Mouse (Mus musculus) cortical plate, adult 2 months (tissue): ENCODE results near the gene Phf12. TPM values are rescaled to one million over a fixed set of nuclear protein-coding genes. Genes with fewer than 3 reads are reported as not detected.

Experiments
- H3K27ac ChIP-seq: fragments of 200-500 bp; 2 replicates; pipeline ENCODE4 v1.5.1; 2012; ENCODE audit warnings: low read length, control low read depth, inconsistent platforms; ENCODE audit not compliant: insufficient read depth
- H3K4me1 ChIP-seq: fragments of 200-500 bp; 2 replicates; pipeline ENCODE4 v1.6.1; 2011; ENCODE audit warnings: low read length; ENCODE audit not compliant: control insufficient read depth, insufficient read depth
- H3K4me3 ChIP-seq: fragments of 200-500 bp; 2 replicates; pipeline ENCODE4 v1.5.1; 2011; ENCODE audit warnings: mild to moderate bottlenecking, low read length, control low read depth; ENCODE audit not compliant: insufficient read depth
- CTCF ChIP-seq: fragments of 200-500 bp; IDR thresholded peaks from 2 replicates; pipeline ENCODE4 v1.5.1; 2011; ENCODE audit warnings: mild to moderate bottlenecking, control low read depth, low read length; ENCODE audit not compliant: insufficient read depth; ENCODE audit errors: extremely low read depth
- POLR2A ChIP-seq: fragments of 200-500 bp; IDR thresholded peaks from 2 replicates; pipeline ENCODE4 v1.6.1; 2011; ENCODE audit warnings: mild to moderate bottlenecking, low read length, control low read depth; ENCODE audit not compliant: insufficient read depth; ENCODE audit errors: extremely low read depth
- polyA plus RNA-seq: library from polyadenylated mRNA; depleted of rRNA; stranded (reverse); fragments of >200 nt; gene quantifications from 2 replicates; pipeline ENCODE4 v1.2.3, GENCODE M21; 2012

The Phf12 gene
- polyA plus RNA-seq, 1 experiment, result 37.7 TPM

DNA sequence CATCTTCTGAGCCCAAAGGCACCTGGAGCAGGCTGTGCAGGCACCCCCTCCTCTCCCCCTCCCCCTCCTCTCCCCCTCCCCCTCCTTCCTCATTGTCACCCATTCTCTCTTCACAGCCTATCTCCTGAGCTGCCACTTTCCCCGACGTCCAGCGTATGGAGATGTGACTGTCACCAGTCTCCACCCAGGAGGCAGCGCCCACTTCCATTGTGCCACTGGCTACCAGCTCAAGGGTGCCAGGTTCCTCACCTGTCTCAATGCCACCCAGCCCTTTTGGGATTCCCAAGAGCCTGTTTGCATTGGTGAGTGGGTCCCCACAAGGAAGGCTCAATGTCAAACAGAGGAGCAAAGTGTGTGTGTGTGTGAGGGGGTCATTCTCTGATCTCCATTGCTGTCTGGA, 13.8 kb upstream of the Phf12 start:
- H3K27ac ChIP-seq, result no peak overlapping the region
- no peak for TF ChIP-seq POLR2A
- H3K4me1 ChIP-seq, result peaks cover 10% of the 10 kb centered on the region
- no peak overlapping the region for H3K4me3 ChIP-seq

DNA sequence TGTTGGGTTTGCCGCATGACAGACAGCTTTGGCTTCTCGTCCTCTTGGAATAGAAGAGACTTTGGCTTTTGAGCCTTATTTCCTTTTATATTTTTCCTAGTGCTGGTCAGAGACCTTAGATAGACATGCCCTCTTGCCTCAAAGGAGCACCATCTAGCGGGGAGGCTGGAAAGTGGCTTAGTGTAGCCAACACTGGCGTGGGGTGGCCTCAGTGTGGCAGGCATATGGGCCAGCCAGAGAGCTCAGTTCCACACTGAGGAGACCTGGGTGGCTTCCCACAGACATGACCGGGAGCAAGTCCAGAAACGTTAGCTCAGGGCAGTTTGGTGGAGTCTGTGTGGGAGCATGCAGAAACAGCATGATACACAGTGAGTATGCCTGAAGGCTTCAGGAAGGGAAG, 11.8 kb upstream of the Phf12 start:
- no peak overlapping the region for H3K4me3 ChIP-seq
- TF ChIP-seq CTCF (0 out of 2 replicates have a peak, but pooled peaks have one; percentile 12), POLR2A (no peak)
- peaks cover 4% of the 10 kb centered on the region; the same call in 1 of the 2 replicates for H3K4me1 ChIP-seq
- no peak overlapping the region for H3K27ac ChIP-seq

GRCm38 (mm10) chr11:77973520-77973919, 9.0 kb upstream of the Phf12 start:
- no peak overlapping the region for H3K4me3 ChIP-seq
- no peak overlapping the region for H3K27ac ChIP-seq
- TF ChIP-seq CTCF (no peak), POLR2A (no peak)
- no peaks in the 10 kb centered on the region for H3K4me1 ChIP-seq

DNA sequence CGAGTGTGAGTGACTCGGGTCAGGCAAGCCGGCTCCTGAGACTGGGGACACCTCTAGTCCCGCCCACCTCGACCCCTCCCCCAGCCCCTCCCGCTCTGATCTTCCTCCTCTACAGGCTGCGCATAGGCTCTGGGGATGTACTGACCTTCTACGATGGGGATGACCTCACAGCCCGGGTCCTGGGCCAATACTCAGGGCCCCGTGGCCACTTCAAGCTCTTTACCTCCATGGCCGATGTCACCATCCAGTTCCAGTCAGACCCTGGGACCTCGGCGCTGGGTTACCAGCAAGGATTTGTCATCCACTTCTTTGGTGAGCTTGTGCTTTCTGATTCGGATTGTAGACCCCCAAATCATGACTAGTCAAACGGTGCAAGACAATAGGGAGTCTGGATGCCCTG, 8.2 kb upstream of the Phf12 start:
- TF ChIP-seq POLR2A (no peak), CTCF (no peak)
- H3K4me3 ChIP-seq, result no peak overlapping the region
- no peak overlapping the region for H3K27ac ChIP-seq
- no peaks in the 10 kb centered on the region for H3K4me1 ChIP-seq

DNA sequence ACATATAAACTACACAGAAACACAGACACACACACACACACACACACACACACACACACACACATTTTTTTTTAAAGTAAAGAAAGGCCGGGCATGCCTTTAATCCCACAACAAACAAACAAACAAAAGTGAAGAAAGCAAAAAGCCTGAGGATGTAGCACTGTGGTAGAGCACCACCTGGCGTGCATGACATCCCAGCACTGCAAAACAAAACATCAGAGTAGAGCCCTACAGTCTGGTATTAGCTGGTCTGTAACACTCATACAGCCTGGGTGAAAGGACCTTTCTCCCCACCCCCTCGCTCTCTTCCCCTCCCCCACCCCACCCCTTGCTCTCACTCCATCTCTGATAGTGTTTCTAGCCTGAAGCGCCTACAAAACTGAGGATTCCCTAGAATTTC, 6.7 kb upstream of the Phf12 start:
- no peak overlapping the region for H3K27ac ChIP-seq
- no peak overlapping the region for H3K4me3 ChIP-seq
- no peak for TF ChIP-seq CTCF
- no peak for TF ChIP-seq POLR2A
- H3K4me1 ChIP-seq, result no peaks in the 10 kb centered on the region

- Histone ChIP-seq H3K4me3 (no peak overlapping the region), H3K27ac (no peak overlapping the region)
- TF ChIP-seq CTCF (no peak), POLR2A (no peak)
Observed at GRCm38 (mm10) chr11:77978161-77978560, 4.4 kb upstream of the Phf12 start.

GRCm38 (mm10) chr11:77979221-77979809, 3.2 kb upstream of the Phf12 start:
- no peak overlapping the region for H3K27ac ChIP-seq
- no peak overlapping the region for H3K4me3 ChIP-seq
- no peaks in the 10 kb centered on the region for H3K4me1 ChIP-seq
- TF ChIP-seq POLR2A (no peak), CTCF (no peak)

More at GRCm38 (mm10) chr11:77978161-77978560, 4.4 kb upstream of the Phf12 start:
- H3K4me1 ChIP-seq, result no peaks in the 10 kb centered on the region

- H3K27ac ChIP-seq, result no peak overlapping the region
- no peak overlapping the region; the same call in 1 of the 2 replicates for H3K4me3 ChIP-seq
Observed at GRCm38 (mm10) chr11:77980281-77981204, 2.0 kb upstream of the Phf12 start.

GRCm38 (mm10) chr11:77981609-77982440, 729 bp upstream of the Phf12 start:
- peak; percentile 90 for TF ChIP-seq POLR2A
- no peak for TF ChIP-seq CTCF
- Histone ChIP-seq H3K27ac (peak overlapping the region; percentile 87), H3K4me3 (peak overlapping the region; percentile 46), H3K4me1 (no peaks in the 10 kb centered on the region)

More at GRCm38 (mm10) chr11:77980281-77981204, 2.0 kb upstream of the Phf12 start:
- H3K4me1 ChIP-seq, result no peaks in the 10 kb centered on the region
- peak; percentile 62 for TF ChIP-seq CTCF
- no peak for TF ChIP-seq POLR2A
